Mouse (Mus musculus) kidney, postnatal 0 days (tissue): ENCODE measurements at regions not wholly inside any gene's neighbourhood (a gene's known extent, or its start where the extent isn't known, plus 50 kb on each side); places are given as distances from the start of the nearest gene placed in this dataset.

Experiments
- ATAC-seq: fragments of 200-750 bp; cut with Nextera tagmentation; replicated peaks from 2 replicates; pipeline ENCODE4 v1.8.0; 2017; ENCODE audit warnings: low read depth, moderate number of reproducible peaks, moderate TSS enrichment, moderate library complexity; ENCODE audit not compliant: low FRiP score
- DNase-seq: peaks from one replicate; pipeline ENCODE4 v3.0.0-alpha.2; 2016; ENCODE audit warnings: low spot score
- H3K27ac ChIP-seq: fragments of 300-500 bp; sonication (generic); 2 replicates; pipeline ENCODE4 v1.5.1; 2014; ENCODE audit warnings: mild to moderate bottlenecking
- H3K27me3 ChIP-seq: fragments of 300-500 bp; sonication (generic); 2 replicates; pipeline ENCODE4 v1.6.1; 2014; ENCODE audit warnings: low read length, mixed read lengths; ENCODE audit not compliant: insufficient read depth
- H3K36me3 ChIP-seq: fragments of 300-500 bp; sonication (generic); 2 replicates; pipeline ENCODE4 v1.6.1; 2014; ENCODE audit warnings: low read length, mixed read lengths; ENCODE audit not compliant: insufficient read depth
- H3K4me1 ChIP-seq: fragments of 300-500 bp; sonication (generic); replicated peaks from 2 replicates; pipeline ENCODE4 v1.6.1; 2014; ENCODE audit warnings: antibody characterized with exemption, low read length, mixed read lengths; ENCODE audit not compliant: insufficient read depth
- H3K4me2 ChIP-seq: fragments of 300-500 bp; sonication (generic); 2 replicates; pipeline ENCODE4 v1.6.1; 2014; ENCODE audit warnings: mild to moderate bottlenecking, low read length, moderate library complexity, mixed read lengths
- H3K4me3 ChIP-seq: fragments of 300-500 bp; sonication (generic); replicated peaks from 2 replicates; pipeline ENCODE4 v1.5.1; 2014; ENCODE audit warnings: low read depth, low read length
- H3K9ac ChIP-seq: fragments of 300-500 bp; sonication (generic); 2 replicates; pipeline ENCODE4 v1.6.1; 2014; ENCODE audit warnings: low read depth, low read length
- H3K9me3 ChIP-seq: fragments of 300-500 bp; sonication (generic); replicated peaks from 2 replicates; pipeline ENCODE4 v1.6.1; 2016; ENCODE audit warnings: low read length, inconsistent platforms, mixed read lengths
- CTCF ChIP-seq: IDR thresholded peaks from 2 replicates; pipeline ENCODE4 v1.5.1; 2016; ENCODE audit warnings: antibody characterized with exemption, low read depth, mild to moderate bottlenecking, moderate library complexity
- WGBS: fragments of 180-500 bp; shearing (Covaris S2); extraction: QIAGEN DNeasy Blood & Tissue Kit; methylation state at CpG from one replicate; pipeline ENCODE4 v1.1.7; 2014; 5-methylcytosine and 5-hydroxymethylcytosine counted together

GRCm38 (mm10) chr6:98101023-98101422 lies 241.5 kb downstream of the Gm765 start:
- Histone ChIP-seq H3K36me3 (no peaks in the 10 kb centered on the region), H3K9ac (no peak overlapping the region), H3K4me2 (no peak overlapping the region), H3K27ac (no peak overlapping the region), H3K4me3 (no peak overlapping the region), H3K9me3 (no peaks in the 10 kb centered on the region), H3K4me1 (no peaks in the 10 kb centered on the region), H3K27me3 (no peaks in the 10 kb centered on the region)
- no peak for ATAC-seq
- TF ChIP-seq CTCF: no peak
- 74% methylated on average over 4 of the region's 4 CpGs for WGBS
- no peak for DNase-seq

GRCm38 (mm10) chr6:98099126-98099525 lies 243.4 kb downstream of the Gm765 start:
- TF ChIP-seq CTCF: no peak
- Histone ChIP-seq H3K9me3 (no peaks in the 10 kb centered on the region), H3K4me3 (no peak overlapping the region), H3K36me3 (no peaks in the 10 kb centered on the region), H3K27me3 (no peaks in the 10 kb centered on the region), H3K9ac (no peak overlapping the region), H3K27ac (no peak overlapping the region), H3K4me1 (no peaks in the 10 kb centered on the region), H3K4me2 (no peak overlapping the region)
- ATAC-seq: no peak
- 95% methylated on average over 9 of the region's 9 CpGs for WGBS
- DNase-seq: no peak

GRCm38 (mm10) chr6:98095243-98095642 lies 247.3 kb downstream of the Gm765 start:
- WGBS: 49% methylated on average over 4 of the region's 4 CpGs
- no peak for DNase-seq

GRCm38 (mm10) chr6:98089185-98089584 lies 253.4 kb downstream of the Gm765 start:
- DNase-seq: peak; percentile 28
- WGBS: 45% methylated on average over 4 of the region's 4 CpGs

More at GRCm38 (mm10) chr6:98095243-98095642, 247.3 kb downstream of the Gm765 start:
- no peak overlapping the region for H3K27ac ChIP-seq
- ATAC-seq: no peak
- no peak for TF ChIP-seq CTCF
- H3K9me3 ChIP-seq: no peaks in the 10 kb centered on the region
- H3K4me2 ChIP-seq: no peak overlapping the region
- no peak overlapping the region for H3K4me3 ChIP-seq
- H3K36me3 ChIP-seq: no peaks in the 10 kb centered on the region
- no peaks in the 10 kb centered on the region for H3K27me3 ChIP-seq
- H3K9ac ChIP-seq: no peak overlapping the region
- no peaks in the 10 kb centered on the region for H3K4me1 ChIP-seq

GRCm38 (mm10) chr6:98080076-98080475 lies 262.5 kb downstream of the Gm765 start:
- no peaks in the 10 kb centered on the region for H3K9me3 ChIP-seq
- H3K9ac ChIP-seq: no peak overlapping the region
- no peak for TF ChIP-seq CTCF
- ATAC-seq: no peak
- DNase-seq: no peak
- no peaks in the 10 kb centered on the region for H3K36me3 ChIP-seq
- H3K4me3 ChIP-seq: no peak overlapping the region
- H3K27ac ChIP-seq: no peak overlapping the region
- 51% methylated on average over 4 of the region's 4 CpGs for WGBS
- H3K4me1 ChIP-seq: no peaks in the 10 kb centered on the region
- H3K27me3 ChIP-seq: no peaks in the 10 kb centered on the region
- H3K4me2 ChIP-seq: no peak overlapping the region

More at GRCm38 (mm10) chr6:98089185-98089584, 253.4 kb downstream of the Gm765 start:
- no peaks in the 10 kb centered on the region for H3K4me1 ChIP-seq
- TF ChIP-seq CTCF: peak; percentile 66
- ATAC-seq: no peak
- H3K4me3 ChIP-seq: no peak overlapping the region
- H3K4me2 ChIP-seq: no peak overlapping the region
- H3K9me3 ChIP-seq: no peaks in the 10 kb centered on the region
- no peak overlapping the region for H3K27ac ChIP-seq
- no peaks in the 10 kb centered on the region for H3K27me3 ChIP-seq
- no peaks in the 10 kb centered on the region for H3K36me3 ChIP-seq
- H3K9ac ChIP-seq: no peak overlapping the region
